Mouse (Mus musculus): Measurements from ENCODE around the gene Proser3. TPM values are rescaled to one million over a fixed set of nuclear protein-coding genes. Genes with fewer than 3 reads are reported as not detected.

Proser3 gene
- total RNA-seq (2023; ENCODE audit: inconsistent age): 11.8 to 20.0 TPM (median 14.2 TPM) in 4 replicates

DNA sequence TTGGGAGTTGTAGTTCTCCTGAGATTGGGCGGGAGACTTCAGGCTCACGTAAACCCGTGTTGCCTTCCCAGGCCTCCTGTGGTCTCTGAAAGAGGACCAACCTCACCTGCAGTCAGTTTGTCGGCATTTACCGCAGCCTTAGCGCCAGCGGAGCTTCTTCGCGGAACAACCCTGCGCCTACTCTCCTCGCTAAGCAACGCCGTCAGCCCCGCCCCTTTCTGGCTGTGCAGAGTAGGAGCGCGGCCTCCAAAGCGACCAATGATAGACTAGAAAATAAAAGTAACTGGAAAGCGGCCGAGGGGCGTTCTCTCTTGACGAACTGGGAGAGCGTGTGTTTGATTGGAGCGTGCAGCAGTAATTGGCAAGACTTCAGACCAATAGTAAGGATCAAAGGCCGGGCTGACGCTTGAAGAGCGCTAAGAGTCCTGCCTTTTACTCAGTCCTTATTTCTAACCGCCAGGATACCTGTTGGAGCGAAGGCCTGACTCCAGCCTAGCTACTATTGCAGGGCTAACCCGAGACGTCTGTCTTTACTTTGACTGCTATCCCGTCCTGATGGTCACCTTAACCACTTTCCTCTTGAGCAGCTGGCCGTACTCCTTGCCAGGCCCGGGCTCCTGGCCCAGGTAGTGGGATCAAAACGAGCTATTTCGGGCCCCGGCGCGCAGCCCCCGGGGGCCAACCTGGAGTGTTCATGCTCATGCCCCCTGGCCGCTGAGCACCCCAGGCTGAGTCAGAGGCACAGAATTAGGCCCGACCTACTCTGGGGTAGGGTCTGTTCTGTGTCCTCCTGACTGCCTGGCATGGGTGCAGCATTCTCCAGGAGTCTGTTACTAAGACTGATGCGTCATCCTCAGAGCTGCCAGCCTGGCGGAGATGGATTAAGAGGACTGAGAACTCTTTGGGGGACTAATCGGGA, at the start of gene Proser3, which contains the start of gene Hspb6:
Gene Proser3 (minus strand): TSS at position 198 of the 919 bp plus-strand sequence.
Gene Hspb6 (plus strand): TSS at position 77 of the 919 bp plus-strand sequence.

GRCm38 (mm10) chr7:30598786-30599185, 46.7 kb upstream of the Proser3 start, which contains the start of gene Zbtb32:
Zbtb32 (minus strand) TSS chr7:30598909.

DNA sequence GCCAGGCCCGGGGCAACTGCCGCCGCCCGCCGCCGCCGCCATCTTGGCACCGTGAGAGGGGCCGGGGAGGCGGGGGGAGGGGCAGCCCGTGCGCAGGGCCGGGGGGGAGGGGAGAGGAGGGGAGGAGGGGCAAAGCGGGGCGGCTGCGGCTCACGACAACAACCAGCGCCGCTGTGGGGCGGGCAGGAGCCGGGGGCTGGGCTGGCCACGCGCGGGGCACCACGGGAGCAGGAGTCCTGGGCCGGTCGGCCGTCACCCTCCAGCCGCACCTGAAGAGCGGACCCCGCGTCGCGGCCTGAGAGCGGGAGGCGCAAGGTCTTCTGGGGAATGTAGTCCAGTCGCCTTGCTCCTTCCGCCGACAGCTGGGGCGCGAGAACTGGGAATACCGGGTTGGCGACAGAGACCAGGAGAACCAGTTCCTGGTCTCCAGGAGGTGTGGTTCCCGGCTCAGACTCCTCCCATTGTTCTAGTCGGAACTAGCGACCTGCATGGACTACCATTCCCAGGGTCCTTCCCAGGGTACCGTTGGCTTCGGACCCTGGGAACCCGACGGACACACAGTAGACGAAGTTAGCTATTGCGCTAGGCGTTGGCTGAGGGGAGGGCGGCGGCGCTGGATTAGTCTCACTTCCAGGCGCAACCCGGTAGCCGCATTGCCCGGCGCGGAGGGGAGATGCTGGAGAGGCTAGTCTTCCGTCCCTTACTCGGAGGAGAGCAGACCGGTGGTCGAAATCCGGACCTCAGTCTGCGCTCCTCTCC, 36.8 kb upstream of the Proser3 start, which contains the start of gene Kmt2b:
Gene Kmt2b (minus strand): TSS at position 51 of the 759 bp plus-strand sequence.

GRCm38 (mm10) chr7:30564970-30565571, 13.0 kb upstream of the Proser3 start, which contains the start of gene Igflr1:
Igflr1 (plus strand) TSS chr7:30565427.

DNA sequence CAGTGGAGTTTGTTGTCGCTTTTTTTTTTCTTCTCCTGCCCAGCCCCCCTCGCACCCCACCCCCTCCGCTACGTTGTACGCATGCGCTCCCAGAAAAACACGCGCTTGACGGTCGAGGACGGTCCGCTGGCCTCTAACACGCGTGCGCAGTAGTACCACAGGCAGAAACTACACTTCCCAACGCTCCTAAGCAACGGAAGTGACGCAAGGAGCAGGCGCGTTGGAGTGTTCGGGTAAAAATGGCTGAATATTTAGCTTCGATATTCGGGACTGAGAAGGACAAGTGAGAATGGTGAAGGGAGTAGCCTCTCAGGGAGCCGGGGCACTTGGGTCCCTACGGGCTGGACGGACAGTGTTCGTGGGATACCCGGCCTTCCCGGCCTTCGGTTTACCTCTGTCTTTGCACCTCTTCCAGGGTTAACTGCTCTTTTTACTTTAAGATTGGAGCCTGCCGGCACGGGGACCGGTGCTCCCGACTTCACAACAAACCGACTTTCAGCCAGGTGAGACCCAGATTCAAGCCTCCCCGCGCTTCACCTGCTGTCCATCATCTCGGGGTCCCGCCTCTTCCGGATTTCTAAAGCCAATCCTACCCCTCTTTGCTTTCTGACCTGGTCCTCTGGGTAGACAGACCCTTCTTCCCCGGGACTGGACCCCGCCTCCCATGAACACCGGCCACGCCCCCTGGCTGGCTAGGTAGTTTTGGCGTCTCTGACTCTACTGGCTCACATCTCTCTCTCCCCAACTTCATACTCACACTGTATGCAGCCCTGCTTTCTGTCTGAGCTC, 11.2 kb upstream of the Proser3 start, which contains the start of the genes U2af1l4, Gm49396 and Psenen:
Gene U2af1l4 (plus strand): TSS at position 185 of the 789 bp plus-strand sequence.
Gene Gm49396 (plus strand): TSS at position 228 of the 789 bp plus-strand sequence.
Gene Psenen (minus strand): TSS at position 511 of the 789 bp plus-strand sequence.

DNA sequence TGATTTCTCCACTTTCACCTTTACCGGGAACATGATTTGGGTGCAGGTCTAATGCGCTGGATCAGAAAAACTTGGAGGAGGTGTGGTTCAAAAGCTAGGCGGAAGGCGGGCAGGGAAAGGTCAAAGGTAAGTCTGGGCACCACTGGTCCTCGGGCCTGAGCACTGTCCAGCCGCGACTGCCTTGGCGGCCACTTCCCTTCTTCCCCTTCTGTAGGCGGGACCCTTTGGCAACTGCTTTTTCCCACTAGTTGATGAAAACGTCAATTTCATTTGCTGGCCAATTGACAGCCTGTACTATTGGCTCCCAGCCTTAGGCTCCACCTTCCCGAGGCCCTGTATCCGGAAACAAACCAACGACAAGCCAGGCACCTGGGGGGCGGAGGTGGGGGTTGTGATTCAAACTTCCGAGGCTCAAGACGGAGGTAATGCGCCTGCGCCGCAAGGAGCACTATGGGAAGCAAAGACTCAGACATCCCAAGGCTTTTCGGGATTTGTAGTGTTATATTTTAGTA, 7.4 kb upstream of the Proser3 start, which contains the start of gene Lin37:
Gene Lin37 (minus strand): TSS at position 396 of the 512 bp plus-strand sequence.

GRCm38 (mm10) chr7:30534633-30535577, 17.2 kb downstream of the Proser3 start, which contains the start of gene Arhgap33:
Arhgap33 (minus strand) TSS chr7:30535060.

DNA sequence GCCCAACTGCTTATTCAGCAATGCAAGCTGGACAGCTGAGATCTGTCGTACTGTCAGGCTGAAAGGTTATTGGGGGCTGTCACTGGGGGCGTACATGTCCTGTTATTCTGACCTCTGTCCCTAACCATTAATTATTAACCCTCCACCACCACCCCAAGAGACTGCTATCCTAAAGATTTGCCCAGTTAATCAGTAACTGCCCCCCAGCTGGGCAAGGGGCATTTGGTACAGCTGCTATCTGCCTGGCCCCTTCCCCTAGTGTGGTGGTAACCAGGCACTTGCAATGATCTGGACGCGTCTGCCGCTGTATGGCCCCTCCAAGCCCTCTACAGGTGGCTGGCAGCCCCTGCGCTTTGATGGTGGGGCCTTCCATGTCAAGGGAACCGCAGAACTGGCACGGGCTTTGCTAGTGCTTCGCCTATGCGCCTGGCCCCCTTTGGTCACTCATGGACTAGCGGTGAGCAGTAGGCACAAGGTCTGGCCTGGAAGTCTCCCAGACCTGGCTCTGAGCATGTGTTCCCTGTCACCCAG, 58.6 kb downstream of the Proser3 start, which contains the start of gene Prodh2:
Gene Prodh2 (plus strand): TSS at position 222 of the 531 bp plus-strand sequence.

Other genes starting within 250 kb of the Proser3 start
- 78.4 to 86.3 TPM (median 81.5 TPM) in 4 replicates for gene Alkbh6, start 243.6 kb downstream of the Proser3 start, total RNA-seq (2023; ENCODE audit: inconsistent age)
- gene Syne4, start 237.5 kb downstream of the Proser3 start, total RNA-seq (2023; ENCODE audit: inconsistent age): 6.4 to 7.9 TPM (median 6.8 TPM) in 4 replicates
- 4.3 to 7.0 TPM (median 5.0 TPM) in 4 replicates for gene E130208F15Rik, start 230.6 kb downstream of the Proser3 start, total RNA-seq (2023; ENCODE audit: inconsistent age)
- gene Sdhaf1, start 228.4 kb downstream of the Proser3 start, total RNA-seq (2023; ENCODE audit: inconsistent age): 17.6 to 23.6 TPM (median 21.4 TPM) in 4 replicates
- not detected in 4 replicates for gene Lrfn3, start 189.5 kb downstream of the Proser3 start, total RNA-seq (2023; ENCODE audit: inconsistent age)
- gene Tyrobp, start 138.5 kb downstream of the Proser3 start, total RNA-seq (2023; ENCODE audit: inconsistent age): 70.1 to 84.0 TPM (median 75.8 TPM) in 4 replicates
- gene Hcst, start 132.4 kb downstream of the Proser3 start, total RNA-seq (2023; ENCODE audit: inconsistent age): 39.7 to 48.5 TPM (median 46.1 TPM) in 4 replicates
- 301 to 337 TPM (median 313 TPM) in 4 replicates for gene Nfkbid, start 130.6 kb downstream of the Proser3 start, total RNA-seq (2023; ENCODE audit: inconsistent age)
- not detected in 4 replicates for gene Aplp1, start 106.8 kb downstream of the Proser3 start, total RNA-seq (2023; ENCODE audit: inconsistent age)
- not detected in 4 replicates for gene Kirrel2, start 94.6 kb downstream of the Proser3 start, total RNA-seq (2023; ENCODE audit: inconsistent age)
- gene Nphs1, start 94.0 kb downstream of the Proser3 start, total RNA-seq (2023; ENCODE audit: inconsistent age): not detected in 4 replicates
- not detected in 4 replicates for gene Prodh2, start 58.7 kb downstream of the Proser3 start, total RNA-seq (2023; ENCODE audit: inconsistent age)
- gene Arhgap33, start 17.2 kb downstream of the Proser3 start, total RNA-seq (2023; ENCODE audit: inconsistent age): 11.3 to 15.9 TPM (median 12.8 TPM) in 4 replicates
- gene Hspb6, start 121 bp downstream of the Proser3 start, total RNA-seq (2023; ENCODE audit: inconsistent age): 1.6 to 3.7 TPM (median 2.0 TPM) in 4 replicates
- 38.2 to 49.8 TPM (median 44.0 TPM) in 4 replicates for gene Lin37, start 7.5 kb upstream of the Proser3 start, total RNA-seq (2023; ENCODE audit: inconsistent age)
- 98.1 to 127 TPM (median 108 TPM) in 4 replicates for gene U2af1l4, start 11.0 kb upstream of the Proser3 start, total RNA-seq (2023; ENCODE audit: inconsistent age)
- gene Gm49396, start 11.0 kb upstream of the Proser3 start, total RNA-seq (2023; ENCODE audit: inconsistent age): 9.7 to 14.5 TPM (median 10.9 TPM) in 4 replicates
- gene Psenen, start 11.3 kb upstream of the Proser3 start, total RNA-seq (2023; ENCODE audit: inconsistent age): 130 to 155 TPM (median 145 TPM) in 4 replicates
- gene Igflr1, start 13.1 kb upstream of the Proser3 start, total RNA-seq (2023; ENCODE audit: inconsistent age): 7.7 to 12.0 TPM (median 8.8 TPM) in 4 replicates
- 95.8 to 120 TPM (median 111 TPM) in 4 replicates for gene Kmt2b, start 36.4 kb upstream of the Proser3 start, total RNA-seq (2023; ENCODE audit: inconsistent age)
- gene Zbtb32, start 46.6 kb upstream of the Proser3 start, total RNA-seq (2023; ENCODE audit: inconsistent age): 1.0 to 1.6 TPM (median 1.2 TPM) in 4 replicates
- gene Upk1a, start 60.5 kb upstream of the Proser3 start, total RNA-seq (2023; ENCODE audit: inconsistent age): 0.48 to 0.71 TPM (median 0.48 TPM) in 3 of 4 replicates, not detected in the other
- 203 to 268 TPM (median 215 TPM) in 4 replicates for gene Cox6b1, start 73.9 kb upstream of the Proser3 start, total RNA-seq (2023; ENCODE audit: inconsistent age)
- gene Etv2, start 83.6 kb upstream of the Proser3 start, total RNA-seq (2023; ENCODE audit: inconsistent age): not detected in 4 replicates
- gene Rbm42, start 98.0 kb upstream of the Proser3 start, total RNA-seq (2023; ENCODE audit: inconsistent age): 91.1 to 103 TPM (median 95.7 TPM) in 4 replicates
- gene Haus5, start 112.7 kb upstream of the Proser3 start, total RNA-seq (2023; ENCODE audit: inconsistent age): 54.9 to 62.9 TPM (median 59.7 TPM) in 4 replicates
- gene Pmis2, start 119.3 kb upstream of the Proser3 start, total RNA-seq (2023; ENCODE audit: inconsistent age): not detected in 4 replicates
- gene 2200002J24Rik, start 146.6 kb upstream of the Proser3 start, total RNA-seq (2023; ENCODE audit: inconsistent age): not detected in 4 replicates
- 0.30 to 1.6 TPM (median 0.54 TPM) in 4 replicates for gene Atp4a, start 159.9 kb upstream of the Proser3 start, total RNA-seq (2023; ENCODE audit: inconsistent age)
- 43.1 to 54.2 TPM (median 51.1 TPM) in 4 replicates for gene Tmem147, start 177.2 kb upstream of the Proser3 start, total RNA-seq (2023; ENCODE audit: inconsistent age)
- gene Gapdhs, start 191.4 kb upstream of the Proser3 start, total RNA-seq (2023; ENCODE audit: inconsistent age): not detected in 4 replicates
- gene Sbsn, start 199.2 kb upstream of the Proser3 start, total RNA-seq (2023; ENCODE audit: inconsistent age): 2.7 to 5.7 TPM (median 2.9 TPM) in 4 replicates
- gene Dmkn, start 211.5 kb upstream of the Proser3 start, total RNA-seq (2023; ENCODE audit: inconsistent age): not detected in 4 replicates
- gene Krtdap, start 235.6 kb upstream of the Proser3 start, total RNA-seq (2023; ENCODE audit: inconsistent age): not detected in 4 replicates

All from B cell, adult (primary cell).